Mouse (Mus musculus) liver, postnatal 0 days (tissue): ENCODE results near the gene Pank1. TPM values are rescaled to one million over a fixed set of nuclear protein-coding genes. Genes with fewer than 3 reads are reported as not detected.

Source experiments
- ATAC-seq: fragments of 200-750 bp; cut with Nextera tagmentation; 2 replicates; pipeline ENCODE4 v1.8.0; 2017; ENCODE audit warnings: mild to moderate bottlenecking, moderate library complexity
- DNase-seq: peaks from one replicate; pipeline ENCODE4 v3.0.0-alpha.2; 2016
- H3K27ac ChIP-seq: fragments of 300-500 bp; sonication (generic); 2 replicates; pipeline ENCODE4 v1.5.1; 2014; ENCODE audit warnings: antibody characterized with exemption, moderate library complexity, mild to moderate bottlenecking, low read depth
- H3K27me3 ChIP-seq: fragments of 300-500 bp; sonication (generic); 2 replicates; pipeline ENCODE4 v1.6.1; 2014; ENCODE audit warnings: low read length, control low read depth, mixed read lengths; ENCODE audit not compliant: insufficient read depth
- H3K36me3 ChIP-seq: fragments of 300-500 bp; sonication (generic); replicated peaks from 2 replicates; pipeline ENCODE4 v1.6.1; 2014; ENCODE audit warnings: mild to moderate bottlenecking, control low read depth, low read length, moderate library complexity, mixed read lengths; ENCODE audit not compliant: insufficient read depth
- H3K4me1 ChIP-seq: fragments of 300-500 bp; sonication (generic); 2 replicates; pipeline ENCODE4 v1.6.1; 2014; ENCODE audit warnings: antibody characterized with exemption, mild to moderate bottlenecking, control low read depth; ENCODE audit not compliant: insufficient read depth
- H3K4me2 ChIP-seq: fragments of 300-500 bp; sonication (generic); 2 replicates; pipeline ENCODE4 v1.6.1; 2014; ENCODE audit warnings: low read depth, mild to moderate bottlenecking, low read length, moderate library complexity, mixed read lengths
- H3K4me3 ChIP-seq: fragments of 300-500 bp; sonication (generic); 2 replicates; pipeline ENCODE4 v1.5.1; 2014; ENCODE audit warnings: low read depth, low read length
- H3K9ac ChIP-seq: fragments of 300-500 bp; sonication (generic); replicated peaks from 2 replicates; pipeline ENCODE4 v1.6.1; 2014; ENCODE audit warnings: mild to moderate bottlenecking, moderate library complexity
- H3K9me3 ChIP-seq: fragments of 300-500 bp; sonication (generic); 2 replicates; pipeline ENCODE4 v1.6.1; 2016; ENCODE audit warnings: mild to moderate bottlenecking, control low read depth, low read length, mixed read lengths
- CTCF ChIP-seq: sonication (generic); IDR thresholded peaks from 2 replicates; pipeline ENCODE4 v1.5.1; 2016; ENCODE audit warnings: antibody characterized with exemption, low read depth
- EP300 ChIP-seq: IDR thresholded peaks from 2 replicates; pipeline ENCODE4 v1.6.1; 2016; ENCODE audit warnings: antibody characterized with exemption, low read depth, mild to moderate bottlenecking
- WGBS: fragments of 180-500 bp; shearing (Covaris S2); extraction: QIAGEN DNeasy Blood & Tissue Kit; methylation state at CpG from one replicate; pipeline ENCODE4 v1.1.7; 2014; ENCODE audit not compliant: insufficient replicate concordance; 5-methylcytosine and 5-hydroxymethylcytosine counted together
- polyA plus RNA-seq: library from polyadenylated mRNA; unstranded; fragments of >200 nt; fragmentation: Nextera tagmentation; extraction: Ambion mirVana; gene quantifications from 2 replicates; pipeline ENCODE4 v1.2.1, GENCODE M21; 2015

Pank1 gene
- polyA plus RNA-seq, 1 experiment from 2014 or later = 44.5 TPM

DNA sequence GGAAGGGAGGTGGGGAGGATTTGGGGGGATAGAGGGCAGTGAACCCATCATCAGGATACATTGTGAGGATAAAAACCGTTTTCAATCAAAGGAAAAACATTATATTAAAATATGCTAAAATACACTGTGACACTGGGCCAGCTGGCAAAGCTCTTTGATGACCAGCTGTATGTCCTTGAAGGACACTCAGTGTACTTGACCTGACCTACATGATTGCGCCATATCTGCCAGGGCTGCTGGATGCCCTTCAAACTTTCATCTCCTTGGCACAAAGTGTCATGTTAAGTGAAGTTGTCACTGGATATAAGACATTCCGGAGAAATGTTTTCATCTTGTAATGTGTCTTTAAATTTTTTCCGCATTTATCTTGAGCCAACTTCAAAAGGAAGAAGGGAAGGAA lies 19.7 kb upstream of the Pank1 start:
- Histone ChIP-seq H3K27me3 (no peaks in the 10 kb centered on the region), H3K4me2 (no peak overlapping the region), H3K4me3 (no peak overlapping the region), H3K27ac (no peak overlapping the region), H3K36me3 (no peaks in the 10 kb centered on the region), H3K9ac (no peak overlapping the region), H3K9me3 (no peaks in the 10 kb centered on the region), H3K4me1 (no peaks in the 10 kb centered on the region)
- DNase-seq = no peak
- WGBS = 80% methylated on average over 4 of the region's 4 CpGs
- TF ChIP-seq EP300 = no peak
- no peak for TF ChIP-seq CTCF
- no peak for ATAC-seq

DNA sequence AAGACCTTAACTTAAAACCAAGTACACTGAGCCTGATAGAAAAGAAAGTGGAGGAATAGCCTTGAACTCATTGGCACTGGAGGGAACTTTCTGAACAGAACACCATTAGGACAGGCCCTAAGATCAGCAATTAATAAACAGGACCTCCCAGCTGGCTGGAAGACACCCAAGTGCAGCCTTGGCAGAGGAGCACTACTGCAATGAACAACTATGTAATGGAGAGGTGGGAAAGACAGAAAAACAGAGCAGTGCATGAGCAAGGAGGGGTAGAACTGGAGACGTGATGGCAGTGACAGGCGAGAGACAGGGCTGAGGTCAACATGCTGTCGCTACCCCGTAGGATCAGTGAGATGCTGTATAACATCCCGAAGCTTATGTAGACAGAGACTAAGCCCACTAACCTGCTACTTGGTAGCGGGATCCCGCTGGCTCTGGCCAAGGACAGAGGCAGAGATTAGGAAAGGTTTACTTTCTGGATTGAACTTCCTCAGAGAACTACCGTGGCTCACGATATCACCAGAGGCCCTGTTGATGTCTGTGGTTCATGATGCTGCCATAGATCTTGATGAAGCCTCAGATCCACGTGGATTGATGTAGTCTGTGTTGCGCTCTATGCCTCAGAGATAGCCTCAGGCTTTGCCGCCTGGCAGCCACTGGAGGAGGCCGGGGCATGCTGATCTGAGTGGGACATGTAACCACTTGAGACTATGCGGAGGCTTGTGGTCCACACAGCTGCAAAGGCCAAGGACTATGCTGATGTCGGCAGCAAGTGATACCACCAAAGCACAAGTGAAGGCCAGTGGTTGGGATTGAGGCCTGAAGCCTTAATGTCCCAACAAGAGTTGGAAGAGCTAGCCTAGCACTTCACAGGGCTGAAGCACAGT lies 18.1 kb upstream of the Pank1 start:
- no peaks in the 10 kb centered on the region for H3K36me3 ChIP-seq

DNA sequence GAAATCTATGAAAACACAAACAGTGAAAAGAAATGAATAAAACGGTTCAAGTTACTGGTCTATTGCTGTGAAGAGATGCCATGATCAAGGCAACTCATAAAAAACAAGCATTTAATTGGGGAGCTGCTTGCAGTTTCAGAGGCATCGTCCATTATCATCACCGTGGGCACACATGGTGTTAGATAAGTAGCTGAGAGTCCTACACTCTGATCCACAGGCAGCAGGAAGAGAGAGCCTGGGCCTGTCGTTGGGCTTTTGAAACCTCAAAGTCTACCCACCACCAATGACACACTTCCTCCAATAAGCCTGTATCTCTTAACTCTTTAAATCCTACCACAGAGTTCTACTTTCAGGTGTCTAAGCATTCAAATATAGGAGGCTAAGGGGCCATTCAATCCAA lies 15.8 kb upstream of the Pank1 start:
- H3K4me3 ChIP-seq = no peak overlapping the region
- no peaks in the 10 kb centered on the region for H3K27me3 ChIP-seq
- H3K36me3 ChIP-seq = no peaks in the 10 kb centered on the region
- DNase-seq (no peak), ATAC-seq (no peak)
- H3K4me1 ChIP-seq = no peaks in the 10 kb centered on the region
- no peak overlapping the region for H3K9ac ChIP-seq
- no peak overlapping the region for H3K4me2 ChIP-seq
- no peak overlapping the region for H3K27ac ChIP-seq
- no peaks in the 10 kb centered on the region for H3K9me3 ChIP-seq
- 51% methylated on average over 4 of the region's 4 CpGs for WGBS
- TF ChIP-seq EP300 (no peak), CTCF (no peak)

More for the DNA sequence above, 18.1 kb upstream of the Pank1 start:
- ATAC-seq (no peak), DNase-seq (no peak)
- Histone ChIP-seq H3K9me3 (no peaks in the 10 kb centered on the region), H3K4me3 (no peak overlapping the region), H3K9ac (no peak overlapping the region), H3K27me3 (no peaks in the 10 kb centered on the region), H3K4me1 (no peaks in the 10 kb centered on the region), H3K4me2 (no peak overlapping the region), H3K27ac (no peak overlapping the region)
- no peak for TF ChIP-seq EP300
- TF ChIP-seq CTCF = no peak
- WGBS = 82% methylated on average over 15 of the region's 15 CpGs

DNA sequence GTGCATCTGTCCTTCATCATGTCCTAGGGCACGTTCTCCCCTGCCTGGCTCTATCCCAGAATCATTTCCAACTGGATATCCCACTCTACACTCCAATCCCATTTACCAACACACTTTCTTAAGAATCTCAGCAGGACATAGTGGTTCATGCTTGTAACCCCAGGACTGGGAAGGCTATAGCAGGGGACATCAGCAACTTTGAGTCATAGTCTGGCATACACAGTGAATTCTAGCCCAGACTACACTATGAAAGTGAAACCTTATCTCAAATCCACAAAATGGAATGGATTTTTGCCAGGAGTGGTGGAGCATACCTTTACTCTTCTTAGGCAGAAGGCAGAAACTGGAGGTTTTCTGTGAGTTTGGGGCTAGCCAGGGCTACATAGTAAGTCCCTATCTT lies 12.3 kb upstream of the Pank1 start:
- H3K9me3 ChIP-seq = no peaks in the 10 kb centered on the region

DNA sequence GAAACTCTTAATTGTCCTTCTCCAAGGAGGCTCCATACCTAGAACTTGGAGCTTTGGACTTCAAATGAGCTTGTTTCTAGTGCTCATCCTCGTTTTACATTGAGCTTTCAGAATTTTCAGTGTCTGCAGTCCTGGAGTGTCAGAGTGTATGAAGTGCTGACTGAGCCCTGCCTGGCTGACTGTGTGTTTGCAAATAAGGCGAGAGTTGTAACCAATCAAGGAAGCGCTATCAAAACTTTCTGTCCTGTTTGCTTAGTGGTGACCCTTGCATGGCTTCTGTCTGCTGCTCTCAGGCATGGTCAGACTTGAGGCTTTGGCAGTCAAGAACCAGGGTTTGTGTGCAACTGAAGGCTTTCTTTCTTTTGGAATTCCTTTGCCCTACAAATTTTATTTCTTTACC lies 11.7 kb upstream of the Pank1 start:
- Histone ChIP-seq H3K27ac (no peak overlapping the region), H3K9ac (no peak overlapping the region), H3K9me3 (no peaks in the 10 kb centered on the region), H3K4me1 (no peaks in the 10 kb centered on the region), H3K27me3 (no peaks in the 10 kb centered on the region), H3K36me3 (no peaks in the 10 kb centered on the region), H3K4me2 (no peak overlapping the region), H3K4me3 (no peak overlapping the region)
- WGBS = 52% methylated on average over 3 of the region's 3 CpGs
- ATAC-seq (no peak), DNase-seq (no peak)
- TF ChIP-seq EP300 (no peak), CTCF (no peak)

More for the DNA sequence above, 12.3 kb upstream of the Pank1 start:
- Histone ChIP-seq H3K4me2 (no peak overlapping the region), H3K4me3 (no peak overlapping the region), H3K27ac (no peak overlapping the region), H3K27me3 (no peaks in the 10 kb centered on the region), H3K9ac (no peak overlapping the region), H3K4me1 (no peaks in the 10 kb centered on the region), H3K36me3 (no peaks in the 10 kb centered on the region)
- no peak for TF ChIP-seq CTCF
- TF ChIP-seq EP300 = no peak
- no peak for ATAC-seq
- DNase-seq = no peak
- WGBS = 77% methylated on average over 1 of the region's 1 CpGs

DNA sequence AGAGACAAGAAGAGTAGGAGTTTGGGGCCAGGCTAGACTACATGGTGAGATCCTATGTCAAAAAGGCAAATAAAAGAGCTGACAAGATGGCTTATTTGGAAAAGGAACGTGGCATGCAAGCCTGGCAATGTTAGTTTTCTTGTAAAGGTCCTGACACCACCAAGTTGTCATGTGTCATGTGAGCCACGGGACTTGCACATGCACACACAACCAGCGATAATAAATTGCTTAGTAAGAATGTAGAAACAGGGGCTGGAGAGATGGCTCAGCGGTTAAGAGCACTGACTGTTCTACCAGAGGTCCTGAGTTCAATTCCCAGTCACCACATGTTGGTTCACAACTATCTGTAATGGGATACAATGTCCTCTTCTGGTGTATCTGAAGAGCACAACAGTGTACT lies 7.1 kb upstream of the Pank1 start:
- TF ChIP-seq CTCF (no peak), EP300 (no peak)
- Histone ChIP-seq H3K27me3 (no peaks in the 10 kb centered on the region), H3K9me3 (no peaks in the 10 kb centered on the region), H3K9ac (no peak overlapping the region), H3K27ac (no peak overlapping the region), H3K36me3 (no peaks in the 10 kb centered on the region), H3K4me3 (no peak overlapping the region), H3K4me2 (no peak overlapping the region), H3K4me1 (peaks cover 6% of the 10 kb centered on the region; the same call in 1 of the 2 replicates)
- ATAC-seq = no peak
- 79% methylated on average over 4 of the region's 4 CpGs for WGBS
- no peak for DNase-seq
